Mouse (Mus musculus): Measurements from ENCODE around the gene Zdhhc17. TPM values are rescaled to one million over a fixed set of nuclear protein-coding genes. Genes with fewer than 3 reads are reported as not detected.

The Zdhhc17 gene
- polyA plus RNA-seq, 1 experiment from 2014 or later = 49.9 TPM

GRCm38 (mm10) chr10:110944175-110944574 is 65.8 kb downstream of the Zdhhc17 start:
- Histone ChIP-seq H3K9ac (no peak overlapping the region), H3K27ac (replicated peaks) (no peak overlapping the region), H3K4me2 (no peak overlapping the region), H3K36me3 (peaks cover 35% of the 10 kb centered on the region), H3K9me3 (no peaks in the 10 kb centered on the region), H3K4me3 (no peak overlapping the region), H3K27me3 (no peaks in the 10 kb centered on the region), H3K4me1 (replicated peaks) (no peaks in the 10 kb centered on the region; the same call in 1 of the 2 replicates)
- ATAC-seq (ENCODE audit: low FRiP score, low read depth) = no peak
- 95% methylated on average over 11 of the region's 11 CpGs for WGBS

- H3K4me3 ChIP-seq = no peak overlapping the region
- H3K36me3 ChIP-seq = peaks cover 39% of the 10 kb centered on the region
- no peaks in the 10 kb centered on the region; the same call in 1 of the 2 replicates for H3K4me1 ChIP-seq (replicated peaks)
- no peaks in the 10 kb centered on the region for H3K9me3 ChIP-seq
- H3K9ac ChIP-seq = no peak overlapping the region
- no peak overlapping the region for H3K27ac ChIP-seq (replicated peaks)
- no peaks in the 10 kb centered on the region for H3K27me3 ChIP-seq
- H3K4me2 ChIP-seq = no peak overlapping the region
- ATAC-seq (ENCODE audit: low FRiP score, low read depth) = no peak
- WGBS = 91% methylated on average over 9 of the region's 9 CpGs
Measured at GRCm38 (mm10) chr10:110942806-110943205, 67.1 kb downstream of the Zdhhc17 start.

- Histone ChIP-seq H3K4me3 (no peak overlapping the region), H3K27me3 (no peaks in the 10 kb centered on the region), H3K36me3 (peaks cover 35% of the 10 kb centered on the region), H3K4me2 (no peak overlapping the region), H3K9ac (no peak overlapping the region), H3K27ac (replicated peaks) (no peak overlapping the region), H3K9me3 (no peaks in the 10 kb centered on the region), H3K4me1 (replicated peaks) (no peaks in the 10 kb centered on the region; the same call in 1 of the 2 replicates)
- no peak for ATAC-seq (ENCODE audit: low FRiP score, low read depth)
- WGBS = 93% methylated on average over 11 of the region's 11 CpGs
Measured at GRCm38 (mm10) chr10:110941968-110942367, 68.0 kb downstream of the Zdhhc17 start.

GRCm38 (mm10) chr10:110940740-110941398 is 69.1 kb downstream of the Zdhhc17 start:
- Histone ChIP-seq H3K27me3 (no peaks in the 10 kb centered on the region), H3K36me3 (peaks cover 26% of the 10 kb centered on the region), H3K9me3 (no peaks in the 10 kb centered on the region), H3K4me1 (replicated peaks) (no peaks in the 10 kb centered on the region; the same call in 1 of the 2 replicates), H3K9ac (no peak overlapping the region), H3K27ac (replicated peaks) (no peak overlapping the region), H3K4me2 (no peak overlapping the region), H3K4me3 (no peak overlapping the region)
- no peak for ATAC-seq (ENCODE audit: low FRiP score, low read depth)
- WGBS = 83% methylated on average over 13 of the region's 13 CpGs

- no peak for ATAC-seq (ENCODE audit: low FRiP score, low read depth)
- no peak overlapping the region for H3K4me2 ChIP-seq
- WGBS = 61% methylated on average over 4 of the region's 4 CpGs
- no peak overlapping the region for H3K9ac ChIP-seq
- H3K4me1 ChIP-seq (replicated peaks) = no peaks in the 10 kb centered on the region; the same call in 1 of the 2 replicates
- no peak overlapping the region for H3K4me3 ChIP-seq
- no peaks in the 10 kb centered on the region for H3K9me3 ChIP-seq
- no peaks in the 10 kb centered on the region for H3K27me3 ChIP-seq
- H3K36me3 ChIP-seq = peaks cover 22% of the 10 kb centered on the region
- H3K27ac ChIP-seq (replicated peaks) = no peak overlapping the region
Measured at GRCm38 (mm10) chr10:110939717-110940116, 70.2 kb downstream of the Zdhhc17 start.

- Histone ChIP-seq H3K27ac (replicated peaks) (no peak overlapping the region; the same call in 1 of the 2 replicates), H3K36me3 (peaks cover 19% of the 10 kb centered on the region), H3K4me1 (replicated peaks) (no peaks in the 10 kb centered on the region; the same call in 1 of the 2 replicates), H3K4me3 (no peak overlapping the region), H3K9me3 (no peaks in the 10 kb centered on the region), H3K27me3 (no peaks in the 10 kb centered on the region), H3K4me2 (no peak overlapping the region), H3K9ac (no peak overlapping the region)
- ATAC-seq (ENCODE audit: low FRiP score, low read depth) = no peak
- 78% methylated on average over 19 of the region's 19 CpGs for WGBS
Measured at GRCm38 (mm10) chr10:110938841-110939549, 70.9 kb downstream of the Zdhhc17 start.

GRCm38 (mm10) chr10:110938361-110938760 is 71.6 kb downstream of the Zdhhc17 start:
- Histone ChIP-seq H3K4me2 (no peak overlapping the region), H3K27me3 (no peaks in the 10 kb centered on the region), H3K4me1 (replicated peaks) (no peaks in the 10 kb centered on the region; the same call in 1 of the 2 replicates), H3K9ac (no peak overlapping the region), H3K4me3 (no peak overlapping the region), H3K36me3 (peaks cover 19% of the 10 kb centered on the region), H3K27ac (replicated peaks) (no peak overlapping the region), H3K9me3 (no peaks in the 10 kb centered on the region)
- 91% methylated on average over 7 of the region's 7 CpGs for WGBS
- no peak for ATAC-seq (ENCODE audit: low FRiP score, low read depth)

GRCm38 (mm10) chr10:110935669-110936068 is 74.3 kb downstream of the Zdhhc17 start:
- H3K27me3 ChIP-seq = no peaks in the 10 kb centered on the region
- no peak overlapping the region for H3K4me2 ChIP-seq
- no peak overlapping the region for H3K27ac ChIP-seq (replicated peaks)
- peaks cover 6% of the 10 kb centered on the region for H3K36me3 ChIP-seq
- H3K9me3 ChIP-seq = no peaks in the 10 kb centered on the region
- WGBS = 80% methylated on average over 7 of the region's 7 CpGs
- no peak for ATAC-seq (ENCODE audit: low FRiP score, low read depth)
- H3K9ac ChIP-seq = no peak overlapping the region
- peaks cover 16% of the 10 kb centered on the region for H3K4me1 ChIP-seq (replicated peaks)
- H3K4me3 ChIP-seq = no peak overlapping the region

- Histone ChIP-seq H3K9ac (no peak overlapping the region), H3K4me3 (no peak overlapping the region), H3K27ac (replicated peaks) (no peak overlapping the region), H3K4me2 (no peak overlapping the region), H3K27me3 (no peaks in the 10 kb centered on the region), H3K9me3 (no peaks in the 10 kb centered on the region), H3K36me3 (peaks cover 5% of the 10 kb centered on the region), H3K4me1 (replicated peaks) (peaks cover 21% of the 10 kb centered on the region)
- 92% methylated on average over 11 of the region's 11 CpGs for whole genome bisulfite sequencing
- ATAC-seq (ENCODE audit: low FRiP score, low read depth) = no peak
Measured at GRCm38 (mm10) chr10:110935081-110935480, 74.9 kb downstream of the Zdhhc17 start.

- no peak overlapping the region for H3K9ac ChIP-seq
- H3K36me3 ChIP-seq = no peaks in the 10 kb centered on the region
- H3K4me1 ChIP-seq (replicated peaks) = peaks cover 35% of the 10 kb centered on the region
- no peaks in the 10 kb centered on the region for H3K27me3 ChIP-seq
- H3K9me3 ChIP-seq = no peaks in the 10 kb centered on the region
- H3K4me2 ChIP-seq = no peak overlapping the region
- no peak for ATAC-seq (ENCODE audit: low FRiP score, low read depth)
- H3K4me3 ChIP-seq = no peak overlapping the region
- H3K27ac ChIP-seq (replicated peaks) = no peak overlapping the region
- WGBS = 83% methylated on average over 5 of the region's 5 CpGs
Measured at GRCm38 (mm10) chr10:110933584-110933983, 76.4 kb downstream of the Zdhhc17 start.

- H3K4me3 ChIP-seq = peak overlapping the region; percentile 18; the same call in 1 of the 2 replicates
- H3K4me1 ChIP-seq (replicated peaks) = peaks cover 38% of the 10 kb centered on the region
- ATAC-seq (ENCODE audit: low FRiP score, low read depth) = peak; percentile 83
- peak overlapping the region; percentile 52 for H3K4me2 ChIP-seq
- no peaks in the 10 kb centered on the region for H3K36me3 ChIP-seq
- H3K9me3 ChIP-seq = no peaks in the 10 kb centered on the region
- WGBS = 55% methylated on average over 20 of the region's 20 CpGs
- H3K9ac ChIP-seq = no peak overlapping the region; the same call in 1 of the 2 replicates
- H3K27ac ChIP-seq (replicated peaks) = peak overlapping the region; percentile 72
- H3K27me3 ChIP-seq = no peaks in the 10 kb centered on the region
Measured at GRCm38 (mm10) chr10:110931913-110932560, 77.9 kb downstream of the Zdhhc17 start.

All from hindbrain, embryonic 15.5 days (tissue).